Mouse (Mus musculus) intestine, embryonic 16.5 days (tissue): ENCODE measurements around the gene Tent5c. TPM values are rescaled to one million over a fixed set of nuclear protein-coding genes. Genes with fewer than 3 reads are reported as not detected.

ENCODE experiments used
- ATAC-seq: fragments of 200-750 bp; cut with Nextera tagmentation; 2 replicates; pipeline ENCODE4 v1.8.0; 2017; ENCODE audit warnings: moderate TSS enrichment, moderate library complexity
- H3K27ac ChIP-seq: fragments of 300-500 bp; sonication (generic); 2 replicates; pipeline ENCODE4 v1.5.1; 2014; ENCODE audit warnings: mild to moderate bottlenecking, low read length
- H3K27me3 ChIP-seq: fragments of 300-500 bp; sonication (generic); replicated peaks from 2 replicates; pipeline ENCODE4 v1.6.1; 2014; ENCODE audit warnings: low read length, control low read depth, mixed read lengths; ENCODE audit not compliant: control insufficient read depth, insufficient read depth
- H3K36me3 ChIP-seq: fragments of 300-500 bp; sonication (generic); 2 replicates; pipeline ENCODE4 v1.6.1; 2014; ENCODE audit warnings: low read length, control low read depth; ENCODE audit not compliant: control insufficient read depth, insufficient read depth
- H3K4me1 ChIP-seq: fragments of 300-500 bp; sonication (generic); 2 replicates; pipeline ENCODE4 v1.6.1; 2014; ENCODE audit warnings: low read length, control low read depth, mixed read lengths; ENCODE audit not compliant: control insufficient read depth, insufficient read depth
- H3K4me2 ChIP-seq: fragments of 300-500 bp; sonication (generic); 2 replicates; pipeline ENCODE4 v1.6.1; 2014; ENCODE audit warnings: low read depth, low read length, control low read depth
- H3K4me3 ChIP-seq: fragments of 300-500 bp; sonication (generic); 2 replicates; pipeline ENCODE4 v1.5.1; 2014; ENCODE audit warnings: mild to moderate bottlenecking, low read length
- H3K9ac ChIP-seq: fragments of 300-500 bp; sonication (generic); 2 replicates; pipeline ENCODE4 v1.6.1; 2014; ENCODE audit warnings: low read depth, low read length
- H3K9me3 ChIP-seq: fragments of 300-500 bp; sonication (generic); 2 replicates; pipeline ENCODE4 v1.6.1; 2016; ENCODE audit warnings: low read length, control low read depth; ENCODE audit not compliant: control insufficient read depth
- WGBS: fragments of 180-500 bp; shearing (Covaris S2); extraction: QIAGEN DNeasy Blood & Tissue Kit; methylation state at CpG from one replicate; pipeline ENCODE4 v1.1.7; 2014; 5-methylcytosine and 5-hydroxymethylcytosine counted together
- polyA plus RNA-seq: library from polyadenylated mRNA; unstranded; fragments of >200 nt; fragmentation: Nextera tagmentation; extraction: Ambion mirVana; gene quantifications from 2 replicates; pipeline ENCODE4 v1.2.1, GENCODE M21; 2015

The Tent5c gene
- polyA plus RNA-seq, 1 experiment from 2014 or later = 9.9 TPM

DNA sequence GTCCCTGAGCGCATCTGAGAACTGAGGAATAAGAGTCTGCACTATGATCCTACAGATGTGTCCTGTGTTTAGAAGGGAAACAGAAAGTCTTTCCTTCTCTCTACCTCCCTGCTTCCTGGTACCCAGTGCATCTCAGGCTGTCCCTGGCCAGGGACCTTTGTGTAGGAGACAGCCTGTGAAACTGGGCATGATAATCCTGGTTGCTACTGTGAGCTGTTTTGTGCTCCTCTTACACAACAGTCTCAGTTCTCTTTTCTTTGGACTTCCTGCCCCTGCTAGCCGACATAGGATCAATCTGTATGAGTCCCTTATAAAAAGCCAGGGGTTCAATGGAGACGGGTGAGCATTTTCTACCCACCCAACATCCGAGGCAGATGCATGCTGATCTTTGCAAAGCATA, 57.4 kb downstream of the Tent5c start:
- Histone ChIP-seq H3K4me2 (no peak overlapping the region), H3K27ac (no peak overlapping the region), H3K36me3 (no peaks in the 10 kb centered on the region), H3K9ac (no peak overlapping the region), H3K9me3 (no peaks in the 10 kb centered on the region), H3K4me1 (no peaks in the 10 kb centered on the region), H3K4me3 (no peak overlapping the region), H3K27me3 (no peaks in the 10 kb centered on the region)
- WGBS = 85% methylated on average over 4 of the region's 4 CpGs
- no peak for ATAC-seq

DNA sequence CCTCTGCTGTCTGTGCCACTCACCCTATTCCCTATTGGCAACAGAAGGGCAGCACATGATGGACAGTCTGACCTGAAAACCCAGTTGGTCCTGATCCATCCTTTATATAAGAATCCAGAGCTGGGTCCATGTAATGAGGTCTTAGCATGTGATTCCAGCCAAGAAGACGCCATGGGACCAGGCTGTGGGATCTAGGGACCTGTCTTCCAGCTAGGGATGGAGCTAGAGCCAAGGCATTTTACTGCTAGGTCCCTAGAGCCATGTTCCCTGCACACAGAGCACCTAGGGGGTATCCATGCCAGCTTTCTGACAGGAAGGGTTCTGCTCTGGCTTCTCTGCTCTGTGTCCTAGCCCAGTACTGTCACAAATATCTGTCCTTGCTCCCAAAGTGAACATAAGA, 58.4 kb downstream of the Tent5c start:
- ATAC-seq = no peak
- Histone ChIP-seq H3K27me3 (no peaks in the 10 kb centered on the region), H3K9ac (no peak overlapping the region), H3K27ac (no peak overlapping the region), H3K4me3 (no peak overlapping the region), H3K9me3 (no peaks in the 10 kb centered on the region), H3K36me3 (no peaks in the 10 kb centered on the region), H3K4me1 (no peaks in the 10 kb centered on the region), H3K4me2 (no peak overlapping the region)
- WGBS = 97% methylated on average over 1 of the region's 1 CpGs

DNA sequence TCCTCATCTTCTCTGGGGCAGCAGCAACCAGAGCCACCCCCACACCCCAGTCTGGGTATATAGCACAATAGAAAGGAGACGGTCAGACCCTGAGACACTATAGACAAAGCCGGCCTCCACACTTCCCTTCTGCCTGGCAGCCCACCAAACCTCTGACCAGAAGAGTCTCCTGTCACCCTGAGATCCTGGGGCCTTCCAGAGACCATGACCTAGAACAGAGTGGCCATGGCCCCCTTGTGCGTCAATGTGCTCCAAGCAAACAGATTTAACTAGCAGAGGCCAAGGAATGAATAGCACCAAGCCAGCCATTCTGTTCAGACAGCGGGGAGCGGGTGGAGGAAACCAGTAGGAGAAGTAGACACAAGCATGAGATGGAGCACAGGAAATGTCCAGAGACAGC, 59.0 kb downstream of the Tent5c start:
- H3K36me3 ChIP-seq = no peaks in the 10 kb centered on the region
- no peak for ATAC-seq
- WGBS = 89% methylated on average over 5 of the region's 5 CpGs
- no peak overlapping the region for H3K27ac ChIP-seq
- no peak overlapping the region for H3K9ac ChIP-seq
- H3K4me1 ChIP-seq = no peaks in the 10 kb centered on the region
- no peak overlapping the region for H3K4me3 ChIP-seq
- H3K27me3 ChIP-seq = no peaks in the 10 kb centered on the region
- no peak overlapping the region for H3K4me2 ChIP-seq
- no peaks in the 10 kb centered on the region for H3K9me3 ChIP-seq

DNA sequence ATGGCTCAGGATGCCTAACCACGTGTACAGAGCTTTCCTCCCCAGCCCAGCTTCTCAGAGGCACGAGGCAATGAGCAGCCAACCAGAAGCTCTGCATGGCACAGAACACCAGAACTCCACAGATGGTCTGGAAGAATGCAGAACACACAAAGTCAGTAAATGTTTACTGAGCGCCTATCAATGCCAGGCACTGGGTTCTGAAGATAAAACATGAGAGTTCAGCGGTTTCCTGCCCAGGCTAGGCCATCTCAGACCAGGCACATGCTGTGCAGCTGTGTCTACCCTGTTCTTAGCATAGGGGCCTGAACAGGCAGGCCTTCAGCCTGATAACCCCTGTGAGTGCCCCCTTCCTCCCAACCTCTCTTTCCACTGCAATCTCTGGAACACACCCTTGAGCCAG, 59.5 kb downstream of the Tent5c start:
- Histone ChIP-seq H3K4me2 (no peak overlapping the region), H3K27ac (no peak overlapping the region), H3K9me3 (no peaks in the 10 kb centered on the region), H3K27me3 (no peaks in the 10 kb centered on the region), H3K36me3 (no peaks in the 10 kb centered on the region), H3K9ac (no peak overlapping the region), H3K4me3 (no peak overlapping the region), H3K4me1 (no peaks in the 10 kb centered on the region)
- ATAC-seq = peak; percentile 87
- 56% methylated on average over 4 of the region's 4 CpGs for WGBS

DNA sequence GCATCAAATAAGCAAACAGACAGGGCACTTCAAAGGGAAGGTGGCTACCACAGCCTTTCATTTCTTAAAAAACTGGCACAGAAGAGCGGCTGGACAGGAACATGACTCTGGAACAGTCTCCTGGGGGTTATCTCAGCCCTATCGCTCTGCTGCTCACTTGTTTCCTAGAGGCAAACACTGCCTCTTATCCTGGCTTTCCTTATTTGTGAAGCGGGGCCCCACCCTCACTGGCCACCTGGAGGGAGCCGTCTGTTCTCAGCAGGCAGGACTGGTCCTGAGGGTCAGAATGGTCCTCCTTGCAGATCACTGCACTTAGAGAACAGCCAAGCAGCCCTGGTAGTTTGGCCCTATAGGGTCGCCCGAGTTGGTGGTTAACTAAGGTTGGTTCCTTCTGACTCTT, 61.6 kb downstream of the Tent5c start:
- H3K4me2 ChIP-seq = no peak overlapping the region
- no peak overlapping the region for H3K4me3 ChIP-seq
- ATAC-seq = peak; percentile 57; the same call in 1 of the 2 replicates
- H3K9ac ChIP-seq = no peak overlapping the region
- H3K27ac ChIP-seq = no peak overlapping the region
- WGBS = 57% methylated on average over 6 of the region's 6 CpGs
- H3K4me1 ChIP-seq = no peaks in the 10 kb centered on the region
- H3K9me3 ChIP-seq = no peaks in the 10 kb centered on the region
- H3K36me3 ChIP-seq = no peaks in the 10 kb centered on the region
- H3K27me3 ChIP-seq = no peaks in the 10 kb centered on the region

DNA sequence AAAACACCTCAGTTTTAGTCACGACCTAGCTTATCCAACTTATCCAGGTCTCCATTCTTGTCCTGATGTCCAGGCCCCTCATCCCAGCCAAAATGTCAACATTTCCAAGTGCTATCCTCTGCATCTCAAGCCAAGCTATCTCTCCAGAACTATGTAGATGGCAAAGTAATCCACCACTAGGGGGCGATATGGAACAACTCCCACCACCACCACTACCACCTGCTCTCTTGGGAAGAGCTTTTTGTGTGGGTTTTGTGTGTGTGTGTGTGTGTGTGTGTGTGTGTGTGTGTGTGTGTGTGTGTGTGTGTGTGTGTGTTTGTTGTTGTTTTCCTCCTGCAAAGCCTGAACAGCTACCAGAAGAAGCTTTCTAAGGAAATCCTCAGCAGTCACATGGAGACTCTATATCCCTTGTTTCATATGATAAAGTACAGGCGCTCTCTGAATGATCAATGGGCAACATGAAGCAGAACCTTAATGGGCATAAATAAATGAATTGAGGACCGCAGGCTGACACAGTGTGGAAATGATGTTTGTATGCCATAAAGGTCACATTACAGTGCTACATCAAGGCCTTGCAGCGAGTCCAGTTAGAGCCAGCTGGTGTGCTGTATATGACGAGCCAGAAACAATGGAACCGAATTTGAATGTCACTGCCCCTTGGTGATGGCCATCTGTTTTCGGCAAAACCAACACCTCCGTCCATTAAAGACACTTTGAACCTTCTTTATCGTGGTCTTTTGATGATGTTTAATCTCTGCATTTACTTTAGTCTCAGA, 66.5 kb downstream of the Tent5c start:
- H3K9me3 ChIP-seq = no peaks in the 10 kb centered on the region
- no peak; the same call in 1 of the 2 replicates for ATAC-seq
- H3K4me2 ChIP-seq = no peak overlapping the region
- H3K27ac ChIP-seq = no peak overlapping the region
- H3K4me3 ChIP-seq = no peak overlapping the region
- H3K27me3 ChIP-seq = no peaks in the 10 kb centered on the region
- H3K9ac ChIP-seq = no peak overlapping the region
- H3K4me1 ChIP-seq = peaks cover 8% of the 10 kb centered on the region; the same call in 1 of the 2 replicates
- WGBS = 60% methylated on average over 10 of the region's 10 CpGs
- H3K36me3 ChIP-seq = no peaks in the 10 kb centered on the region

DNA sequence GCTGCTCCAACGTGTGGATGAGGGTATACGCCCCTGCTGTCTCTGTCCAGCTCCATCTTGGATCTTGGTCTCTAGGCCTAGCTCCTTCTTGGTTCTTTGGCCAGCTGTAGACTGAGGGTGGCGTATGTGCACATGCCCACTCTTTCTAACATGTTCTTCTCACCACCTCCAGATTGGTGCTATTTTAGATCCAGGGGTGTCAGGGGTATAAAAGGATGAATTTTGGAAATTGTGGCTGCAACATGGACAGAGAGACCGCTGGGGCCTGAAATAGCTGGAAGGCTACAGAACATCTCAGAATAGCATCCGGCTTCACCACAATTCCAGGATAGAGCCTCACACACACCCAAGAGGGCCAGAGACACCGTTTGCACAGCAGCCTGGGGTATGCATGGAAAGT, 67.8 kb downstream of the Tent5c start:
- no peak for ATAC-seq
- H3K27me3 ChIP-seq = no peaks in the 10 kb centered on the region
- H3K4me2 ChIP-seq = no peak overlapping the region
- no peak overlapping the region for H3K4me3 ChIP-seq
- peaks cover 8% of the 10 kb centered on the region; the same call in 1 of the 2 replicates for H3K4me1 ChIP-seq
- WGBS = 84% methylated on average over 6 of the region's 6 CpGs
- H3K9ac ChIP-seq = no peak overlapping the region
- no peak overlapping the region for H3K27ac ChIP-seq
- H3K36me3 ChIP-seq = no peaks in the 10 kb centered on the region
- no peaks in the 10 kb centered on the region for H3K9me3 ChIP-seq

DNA sequence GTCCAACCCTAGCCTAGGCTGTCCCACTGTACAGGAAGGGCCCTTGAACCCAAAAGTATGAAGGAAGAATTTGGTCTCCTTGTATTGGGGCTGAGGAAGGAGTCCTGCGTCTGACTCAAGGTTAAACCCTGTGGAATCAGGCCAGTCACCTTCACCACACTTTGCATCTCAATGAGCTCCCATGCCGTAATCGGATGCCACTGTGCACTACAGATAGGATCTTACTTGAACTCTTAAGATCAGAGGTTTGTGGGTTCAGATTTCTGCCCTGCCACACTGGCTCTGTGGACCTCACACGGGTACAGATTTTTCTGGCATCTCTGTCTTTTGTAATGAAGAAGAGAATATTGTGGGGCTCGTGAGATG, 68.5 kb downstream of the Tent5c start:
- H3K9me3 ChIP-seq = no peaks in the 10 kb centered on the region
- H3K4me2 ChIP-seq = no peak overlapping the region
- no peak for ATAC-seq
- no peak overlapping the region for H3K27ac ChIP-seq
- H3K27me3 ChIP-seq = no peaks in the 10 kb centered on the region
- no peaks in the 10 kb centered on the region for H3K36me3 ChIP-seq
- H3K4me1 ChIP-seq = peaks cover 8% of the 10 kb centered on the region; the same call in 1 of the 2 replicates
- WGBS = 70% methylated on average over 5 of the region's 5 CpGs
- no peak overlapping the region for H3K4me3 ChIP-seq
- no peak overlapping the region for H3K9ac ChIP-seq

DNA sequence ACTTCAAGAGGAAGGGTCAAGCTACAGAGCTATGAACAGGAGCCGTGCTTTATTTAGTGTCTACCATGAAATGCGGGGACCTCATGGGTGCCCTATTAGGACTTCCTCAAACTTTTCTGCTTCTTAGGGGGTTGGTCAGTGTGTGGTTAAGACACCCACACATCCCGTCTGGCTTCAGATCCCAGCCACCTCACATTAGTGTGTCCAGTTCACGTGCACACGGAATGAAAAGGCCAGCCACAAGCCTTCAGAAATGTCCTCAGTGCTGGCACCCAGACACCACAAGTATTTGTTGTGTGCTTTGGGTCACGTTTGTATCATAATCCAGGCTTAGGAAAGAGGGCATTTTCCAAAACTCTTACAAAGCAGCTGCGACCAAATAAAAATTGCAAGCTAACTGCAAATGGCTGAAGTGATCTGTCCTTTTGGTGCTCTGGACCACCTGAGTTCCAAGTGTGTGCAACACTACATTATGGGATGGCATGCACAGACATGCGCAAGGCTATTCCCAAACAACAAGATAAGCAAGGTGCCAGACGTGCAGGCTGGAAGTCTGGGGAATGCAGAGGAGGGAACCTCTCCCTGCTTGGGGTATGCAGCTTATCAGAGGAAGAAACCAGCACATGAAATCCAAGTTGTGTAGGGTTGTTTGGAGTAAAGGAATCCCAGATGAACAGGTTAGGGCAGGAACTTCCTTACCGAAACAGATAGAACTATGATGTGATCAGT, 69.0 kb downstream of the Tent5c start:
- no peak for ATAC-seq
- H3K9me3 ChIP-seq = no peaks in the 10 kb centered on the region
- 78% methylated on average over 10 of the region's 10 CpGs for WGBS

More for the DNA sequence above, 69.0 kb downstream of the Tent5c start:
- Histone ChIP-seq H3K4me3 (no peak overlapping the region), H3K27ac (no peak overlapping the region), H3K4me1 (peaks cover 8% of the 10 kb centered on the region; the same call in 1 of the 2 replicates), H3K27me3 (no peaks in the 10 kb centered on the region), H3K9ac (no peak overlapping the region), H3K4me2 (no peak overlapping the region), H3K36me3 (no peaks in the 10 kb centered on the region)
